Mouse (Mus musculus) erythroblast, embryonic 14.5 days (primary cell): ENCODE measurements around the gene Stx8. TPM values are rescaled to one million over a fixed set of nuclear protein-coding genes. Genes with fewer than 3 reads are reported as not detected.

Experiments
- H3K27me3 ChIP-seq: 2 replicates; pipeline ENCODE4 v1.6.1; 2012; ENCODE audit warnings: inconsistent platforms; ENCODE audit not compliant: control insufficient read depth
- H3K36me3 ChIP-seq: 2 replicates; pipeline ENCODE4 v1.6.1; 2012; ENCODE audit warnings: mild to moderate bottlenecking, inconsistent platforms; ENCODE audit not compliant: control insufficient read depth
- H3K4me1 ChIP-seq: 2 replicates; pipeline ENCODE4 v1.6.1; 2012; ENCODE audit warnings: inconsistent platforms; ENCODE audit not compliant: control insufficient read depth
- H3K4me3 ChIP-seq: replicated peaks from 2 replicates; pipeline ENCODE3; 2012; ENCODE audit warnings: moderate library complexity, mild to moderate bottlenecking, inconsistent platforms
- H3K9me3 ChIP-seq: 2 replicates; pipeline ENCODE4 v1.6.1; 2012; ENCODE audit warnings: low read length, inconsistent platforms, mixed read lengths; ENCODE audit not compliant: control insufficient read depth
- GATA1 ChIP-seq: IDR thresholded peaks from 2 replicates; pipeline ENCODE4 v1.6.1; 2012; ENCODE audit warnings: low read length, inconsistent platforms, mixed read lengths
- TAL1 ChIP-seq: IDR thresholded peaks from 3 replicates; pipeline ENCODE4 v1.6.1; 2012; ENCODE audit warnings: low read length, inconsistent platforms, mixed read lengths
- polyA plus RNA-seq: library from polyadenylated mRNA; stranded (reverse); fragments of >175 nt; gene quantifications from 2 replicates; pipeline ENCODE4 v1.2.3, GENCODE M21; 2012

Gene Stx8
- polyA plus RNA-seq, 1 experiment, result 0.17 TPM

DNA sequence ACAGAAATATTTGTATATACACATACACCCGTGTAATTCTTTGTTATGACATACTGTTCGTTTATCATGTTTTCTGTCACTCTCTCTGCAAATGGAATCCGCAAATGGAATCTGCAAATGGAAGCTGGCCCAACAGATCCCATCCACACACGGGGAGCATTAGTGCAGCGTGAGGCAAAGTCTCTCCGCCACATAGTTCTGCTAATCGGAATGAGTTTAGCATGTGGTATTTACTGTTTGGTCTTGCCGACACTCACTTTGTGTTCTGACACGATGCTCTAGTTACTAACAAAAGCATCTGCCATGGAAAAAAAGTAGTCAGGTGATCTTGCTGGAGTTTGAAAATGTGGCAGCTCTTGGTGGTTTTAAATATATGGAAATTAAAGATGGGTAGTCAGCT is 123.4 kb downstream of the Stx8 start:
- H3K27me3 ChIP-seq, result no peaks in the 10 kb centered on the region
- no peak overlapping the region for H3K4me3 ChIP-seq
- H3K9me3 ChIP-seq, result no peaks in the 10 kb centered on the region
- no peak for TF ChIP-seq TAL1
- no peak for TF ChIP-seq GATA1
- H3K4me1 ChIP-seq, result no peaks in the 10 kb centered on the region
- H3K36me3 ChIP-seq, result no peaks in the 10 kb centered on the region

DNA sequence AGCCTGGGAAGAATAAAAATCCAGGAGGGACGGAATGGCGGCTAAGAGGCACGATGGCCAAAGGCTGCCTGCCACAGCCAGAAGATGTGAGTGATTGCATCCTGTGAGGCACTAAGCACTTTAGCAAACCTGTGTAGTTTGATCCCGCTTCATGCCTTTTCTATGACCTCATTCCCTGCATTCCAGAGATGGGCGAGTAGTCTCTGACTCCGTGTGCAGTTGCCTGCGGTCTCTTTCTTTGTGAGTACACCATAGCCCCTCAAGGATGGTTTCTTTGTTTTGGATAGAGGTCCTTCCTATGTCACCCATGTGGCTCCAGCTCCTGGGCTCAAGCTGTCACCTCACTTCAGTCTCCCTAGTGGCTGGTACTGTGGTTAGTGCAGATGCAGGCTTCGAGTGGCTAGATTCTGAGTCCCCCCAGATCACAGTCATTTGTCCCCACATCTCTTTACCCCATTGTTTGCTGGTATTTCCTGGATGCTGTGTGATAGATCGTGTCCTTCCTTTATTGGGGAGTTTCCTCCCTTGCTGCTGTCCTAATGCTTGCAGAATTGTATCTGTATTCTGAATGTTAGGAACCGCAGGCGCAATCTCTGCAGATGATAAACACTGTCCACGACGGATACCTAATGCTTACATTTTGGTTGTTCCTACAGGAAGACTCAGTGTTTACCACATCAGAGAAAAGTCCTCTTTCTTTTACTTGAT is 124.0 kb downstream of the Stx8 start:
- Histone ChIP-seq H3K4me3 (no peak overlapping the region), H3K27me3 (no peaks in the 10 kb centered on the region), H3K36me3 (no peaks in the 10 kb centered on the region), H3K9me3 (no peaks in the 10 kb centered on the region), H3K4me1 (no peaks in the 10 kb centered on the region)
- TF ChIP-seq TAL1 (no peak), GATA1 (no peak)

GRCm38 (mm10) chr11:68091975-68092759 is 126.2 kb downstream of the Stx8 start:
- TF ChIP-seq TAL1, result no peak
- no peak for TF ChIP-seq GATA1
- Histone ChIP-seq H3K27me3 (no peaks in the 10 kb centered on the region), H3K4me3 (no peak overlapping the region), H3K36me3 (no peaks in the 10 kb centered on the region), H3K4me1 (no peaks in the 10 kb centered on the region), H3K9me3 (no peaks in the 10 kb centered on the region)

GRCm38 (mm10) chr11:68101598-68101997 is 135.6 kb downstream of the Stx8 start:
- H3K4me3 ChIP-seq, result no peak overlapping the region
- no peaks in the 10 kb centered on the region for H3K4me1 ChIP-seq
- no peaks in the 10 kb centered on the region for H3K9me3 ChIP-seq
- TF ChIP-seq GATA1, result no peak
- no peak for TF ChIP-seq TAL1
- H3K36me3 ChIP-seq, result no peaks in the 10 kb centered on the region
- no peaks in the 10 kb centered on the region for H3K27me3 ChIP-seq

- Histone ChIP-seq H3K4me3 (no peak overlapping the region), H3K27me3 (no peaks in the 10 kb centered on the region), H3K9me3 (no peaks in the 10 kb centered on the region), H3K4me1 (no peaks in the 10 kb centered on the region), H3K36me3 (no peaks in the 10 kb centered on the region)
- TF ChIP-seq TAL1 (no peak), GATA1 (no peak)
Observed at GRCm38 (mm10) chr11:68103480-68103879, 137.5 kb downstream of the Stx8 start.

DNA sequence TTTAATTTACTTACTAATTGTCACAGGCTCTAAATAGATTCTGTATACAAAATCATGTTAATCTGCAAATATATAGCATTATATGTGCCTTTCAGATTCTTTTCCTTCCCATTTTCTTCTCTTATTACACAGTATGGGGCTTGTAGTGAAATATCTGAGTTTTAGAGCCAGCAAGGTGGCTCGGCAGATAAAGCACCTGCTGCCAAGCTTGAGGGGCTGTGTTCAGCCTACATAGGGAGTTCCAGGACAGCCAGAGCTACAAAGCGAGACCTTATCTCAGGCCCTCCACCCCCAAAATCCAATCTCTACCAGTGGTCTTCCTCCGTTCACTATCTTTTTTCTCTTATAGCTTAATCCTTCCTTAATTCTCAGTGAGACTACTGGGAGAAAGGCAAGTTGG is 140.1 kb downstream of the Stx8 start:
- no peaks in the 10 kb centered on the region for H3K4me1 ChIP-seq
- TF ChIP-seq TAL1 (no peak), GATA1 (no peak)
- no peaks in the 10 kb centered on the region for H3K9me3 ChIP-seq
- no peaks in the 10 kb centered on the region for H3K27me3 ChIP-seq
- no peaks in the 10 kb centered on the region for H3K36me3 ChIP-seq
- no peak overlapping the region for H3K4me3 ChIP-seq

GRCm38 (mm10) chr11:68113454-68114100 is 147.6 kb downstream of the Stx8 start:
- TF ChIP-seq GATA1, result no peak
- no peaks in the 10 kb centered on the region for H3K36me3 ChIP-seq
- H3K9me3 ChIP-seq, result no peaks in the 10 kb centered on the region
- no peak overlapping the region for H3K4me3 ChIP-seq
- H3K4me1 ChIP-seq, result no peaks in the 10 kb centered on the region
- no peaks in the 10 kb centered on the region for H3K27me3 ChIP-seq

- TF ChIP-seq TAL1 (no peak), GATA1 (no peak)
- Histone ChIP-seq H3K36me3 (no peaks in the 10 kb centered on the region), H3K4me3 (no peak overlapping the region), H3K4me1 (no peaks in the 10 kb centered on the region), H3K27me3 (no peaks in the 10 kb centered on the region), H3K9me3 (no peaks in the 10 kb centered on the region)
Observed at GRCm38 (mm10) chr11:68114202-68114601, 148.2 kb downstream of the Stx8 start.

DNA sequence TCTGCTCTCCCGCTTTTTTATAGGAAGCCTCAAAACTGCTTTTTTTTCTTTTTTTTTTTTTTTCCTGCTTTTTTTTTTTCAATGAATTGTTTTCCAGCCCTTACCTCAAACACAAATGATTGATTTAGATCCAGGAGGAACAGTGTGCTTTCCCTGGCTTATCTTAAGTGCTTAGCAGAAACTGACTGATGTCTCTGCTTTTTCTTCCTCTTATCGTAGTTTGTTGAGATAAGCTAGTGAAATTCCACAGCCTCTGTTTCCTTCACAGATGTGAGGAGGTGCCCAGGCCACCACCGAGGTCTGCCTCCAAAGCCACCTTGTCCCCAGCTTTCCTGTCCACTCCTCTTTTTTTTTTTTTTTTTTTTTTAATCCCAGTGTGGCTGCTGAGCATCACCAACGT is 150.2 kb downstream of the Stx8 start:
- no peaks in the 10 kb centered on the region for H3K9me3 ChIP-seq
- no peak overlapping the region for H3K4me3 ChIP-seq
- no peaks in the 10 kb centered on the region for H3K27me3 ChIP-seq
- TF ChIP-seq GATA1 (no peak), TAL1 (no peak)
- H3K4me1 ChIP-seq, result no peaks in the 10 kb centered on the region
- no peaks in the 10 kb centered on the region for H3K36me3 ChIP-seq
